Mouse (Mus musculus) stomach, embryonic 14.5 days (tissue): Measurements from ENCODE around the gene Grid1. TPM values are rescaled to one million over a fixed set of nuclear protein-coding genes. Genes with fewer than 3 reads are reported as not detected.

Source experiments
- ATAC-seq: fragments of 200-750 bp; cut with Nextera tagmentation; 2 replicates; pipeline ENCODE4 v1.8.0; 2017; ENCODE audit warnings: low read depth, moderate TSS enrichment; ENCODE audit not compliant: insufficient number of reproducible peaks, insufficient read depth, low FRiP score
- H3K27ac ChIP-seq: fragments of 300-500 bp; sonication (generic); 2 replicates; pipeline ENCODE4 v1.5.1; 2014; ENCODE audit warnings: mild to moderate bottlenecking, low read length, moderate library complexity, mixed read lengths
- H3K27me3 ChIP-seq: fragments of 300-500 bp; sonication (generic); 2 replicates; pipeline ENCODE4 v1.6.1; 2014; ENCODE audit warnings: low read length, control low read depth, mixed read lengths; ENCODE audit not compliant: control insufficient read depth, insufficient read depth
- H3K36me3 ChIP-seq: fragments of 300-500 bp; sonication (generic); 2 replicates; pipeline ENCODE4 v1.6.1; 2014; ENCODE audit warnings: mild to moderate bottlenecking, control low read depth, low read length, moderate library complexity, mixed read lengths; ENCODE audit not compliant: control insufficient read depth, insufficient read depth
- H3K4me1 ChIP-seq: fragments of 300-500 bp; sonication (generic); 2 replicates; pipeline ENCODE4 v1.6.1; 2014; ENCODE audit warnings: low read length, control low read depth, mixed read lengths; ENCODE audit not compliant: control insufficient read depth, insufficient read depth
- H3K4me2 ChIP-seq: fragments of 300-500 bp; sonication (generic); replicated peaks from 2 replicates; pipeline ENCODE4 v1.6.1; 2014; ENCODE audit warnings: low read depth, low read length, control low read depth
- H3K4me3 ChIP-seq: fragments of 300-500 bp; sonication (generic); 2 replicates; pipeline ENCODE4 v1.5.1; 2014; ENCODE audit warnings: low read depth, low read length, control low read depth
- H3K9ac ChIP-seq: fragments of 300-500 bp; sonication (generic); replicated peaks from 2 replicates; pipeline ENCODE4 v1.6.1; 2014; ENCODE audit warnings: low read depth, mild to moderate bottlenecking, control low read depth, low read length, moderate library complexity, mixed read lengths
- H3K9me3 ChIP-seq: fragments of 300-500 bp; sonication (generic); 2 replicates; pipeline ENCODE4 v1.6.1; 2016; ENCODE audit warnings: low read depth, low read length, control low read depth; ENCODE audit not compliant: control insufficient read depth
- WGBS: fragments of 180-500 bp; shearing (Covaris S2); extraction: QIAGEN DNeasy Blood & Tissue Kit; methylation state at CpG from one replicate; pipeline ENCODE4 v1.1.7; 2014; 5-methylcytosine and 5-hydroxymethylcytosine counted together
- polyA plus RNA-seq: library from polyadenylated mRNA; unstranded; fragments of >200 nt; fragmentation: Nextera tagmentation; extraction: Ambion mirVana; gene quantifications from 2 replicates; pipeline ENCODE4 v1.2.1, GENCODE M21; 2014

The Grid1 gene
- polyA plus RNA-seq, 1 experiment from 2014 or later = 1.1 TPM

- Histone ChIP-seq H3K27me3 (no peaks in the 10 kb centered on the region), H3K27ac (no peak overlapping the region), H3K4me2 (no peak overlapping the region), H3K4me3 (no peak overlapping the region), H3K9ac (no peak overlapping the region), H3K4me1 (no peaks in the 10 kb centered on the region), H3K9me3 (no peaks in the 10 kb centered on the region), H3K36me3 (no peaks in the 10 kb centered on the region)
- 68% methylated on average over 3 of the region's 3 CpGs for WGBS
- no peak for ATAC-seq
Measured at GRCm38 (mm10) chr14:35107596-35107995, 287.7 kb downstream of the Grid1 start.

GRCm38 (mm10) chr14:35110928-35111327 lies 291.0 kb downstream of the Grid1 start:
- H3K4me3 ChIP-seq = no peak overlapping the region
- ATAC-seq = no peak
- H3K27me3 ChIP-seq = no peaks in the 10 kb centered on the region
- H3K9me3 ChIP-seq = no peaks in the 10 kb centered on the region
- no peak overlapping the region for H3K27ac ChIP-seq
- WGBS = 73% methylated on average over 1 of the region's 1 CpGs
- no peak overlapping the region for H3K9ac ChIP-seq
- no peaks in the 10 kb centered on the region for H3K4me1 ChIP-seq
- no peak overlapping the region for H3K4me2 ChIP-seq
- no peaks in the 10 kb centered on the region for H3K36me3 ChIP-seq

GRCm38 (mm10) chr14:35112327-35113275 lies 292.7 kb downstream of the Grid1 start:
- Histone ChIP-seq H3K4me2 (no peak overlapping the region), H3K4me3 (no peak overlapping the region), H3K9ac (no peak overlapping the region), H3K9me3 (no peaks in the 10 kb centered on the region), H3K27ac (no peak overlapping the region), H3K36me3 (no peaks in the 10 kb centered on the region), H3K27me3 (no peaks in the 10 kb centered on the region), H3K4me1 (no peaks in the 10 kb centered on the region)
- no peak for ATAC-seq
- 55% methylated on average over 11 of the region's 11 CpGs for WGBS

- no peak overlapping the region for H3K4me2 ChIP-seq
- no peak overlapping the region for H3K27ac ChIP-seq
- no peaks in the 10 kb centered on the region for H3K27me3 ChIP-seq
- 82% methylated on average over 2 of the region's 2 CpGs for whole genome bisulfite sequencing
- ATAC-seq = no peak
- H3K9me3 ChIP-seq = no peaks in the 10 kb centered on the region
- no peaks in the 10 kb centered on the region for H3K4me1 ChIP-seq
- H3K4me3 ChIP-seq = no peak overlapping the region
- H3K36me3 ChIP-seq = no peaks in the 10 kb centered on the region
- H3K9ac ChIP-seq = no peak overlapping the region
Measured at GRCm38 (mm10) chr14:35113276-35113645, 293.4 kb downstream of the Grid1 start.

- no peaks in the 10 kb centered on the region for H3K4me1 ChIP-seq
- 74% methylated on average over 3 of the region's 3 CpGs for WGBS
- H3K4me3 ChIP-seq = no peak overlapping the region
- H3K36me3 ChIP-seq = no peaks in the 10 kb centered on the region
- no peak overlapping the region for H3K9ac ChIP-seq
- H3K27me3 ChIP-seq = no peaks in the 10 kb centered on the region
- no peak overlapping the region for H3K27ac ChIP-seq
- no peak for ATAC-seq
- H3K4me2 ChIP-seq = no peak overlapping the region
- H3K9me3 ChIP-seq = no peaks in the 10 kb centered on the region
Measured at GRCm38 (mm10) chr14:35115913-35116312, 296.0 kb downstream of the Grid1 start.

- Histone ChIP-seq H3K36me3 (no peaks in the 10 kb centered on the region), H3K9ac (no peak overlapping the region), H3K9me3 (no peaks in the 10 kb centered on the region), H3K4me1 (no peaks in the 10 kb centered on the region), H3K27ac (no peak overlapping the region), H3K4me2 (no peak overlapping the region), H3K27me3 (no peaks in the 10 kb centered on the region), H3K4me3 (no peak overlapping the region)
- WGBS = 54% methylated on average over 2 of the region's 2 CpGs
- ATAC-seq = no peak
Measured at GRCm38 (mm10) chr14:35120089-35120488, 300.2 kb downstream of the Grid1 start.

GRCm38 (mm10) chr14:35120905-35121304 lies 301.0 kb downstream of the Grid1 start:
- no peak overlapping the region for H3K4me2 ChIP-seq
- H3K27ac ChIP-seq = no peak overlapping the region
- H3K9me3 ChIP-seq = no peaks in the 10 kb centered on the region
- no peaks in the 10 kb centered on the region for H3K4me1 ChIP-seq
- ATAC-seq = no peak
- no peak overlapping the region for H3K9ac ChIP-seq
- no peaks in the 10 kb centered on the region for H3K36me3 ChIP-seq
- no peak overlapping the region for H3K4me3 ChIP-seq
- 89% methylated on average over 4 of the region's 4 CpGs for WGBS
- no peaks in the 10 kb centered on the region for H3K27me3 ChIP-seq

- no peaks in the 10 kb centered on the region for H3K4me1 ChIP-seq
- H3K27me3 ChIP-seq = no peaks in the 10 kb centered on the region
- H3K27ac ChIP-seq = no peak overlapping the region
- H3K4me3 ChIP-seq = no peak overlapping the region
- no peak overlapping the region for H3K4me2 ChIP-seq
- no peak overlapping the region for H3K9ac ChIP-seq
- WGBS = 67% methylated on average over 3 of the region's 3 CpGs
- no peaks in the 10 kb centered on the region for H3K9me3 ChIP-seq
- no peak for ATAC-seq
- no peaks in the 10 kb centered on the region for H3K36me3 ChIP-seq
Measured at GRCm38 (mm10) chr14:35122111-35122510, 302.2 kb downstream of the Grid1 start.
